In genomic region chr9:92456605-92457004, GRCm38 (mm10) we compare ENCODE assay signal across 13 mouse cellular contexts. TPM values are rescaled to one million over a fixed set of nuclear protein-coding genes. Genes with fewer than 3 reads are reported as not detected.
A peak's percentile ranks its signal among the peaks of the same experiment; 100 is the strongest.
DNase-seq lines count a peak whose midpoint lies in the region; ATAC-seq and TF ChIP-seq lines count a peak whose summit lies in the region.
"Had no signal": no experiment of that assay in that cellular context is flagged by ENCODE, and none has a peak within 500 bp of the region (broad histone marks: within the 10 kb centered on the region; RNA-seq: fewer than 3 reads in every experiment).

No protein-coding gene starts in this region.

- no peak for TF ChIP-seq CTCF in lung, adult 2 months (IDR thresholded peaks at IDR 0.05; ENCODE audit: insufficient read depth, low read length)

- no peaks in the 10 kb centered on the region for H3K4me1 ChIP-seq in heart, embryonic 11.5 days (ENCODE audit: control insufficient read depth, insufficient read depth, low read length)
- no peaks in the 10 kb centered on the region for H3K4me1 ChIP-seq in lung, embryonic 16.5 days (replicated peaks; ENCODE audit: control insufficient read depth, insufficient read depth, low read length)
- peaks cover 2% of the 10 kb centered on the region; the same call in 1 of the 2 replicates for H3K4me1 ChIP-seq in lung, adult 2 months (ENCODE audit: control insufficient read depth, insufficient read depth, low read length)
- H3K4me1 ChIP-seq: embryonic facial prominence, embryonic 13.5 days had no signal

- H3K27me3 ChIP-seq in heart, embryonic 11.5 days (ENCODE audit: control insufficient read depth, insufficient read depth, low read length): no peaks in the 10 kb centered on the region
- H3K27me3 ChIP-seq in lung, embryonic 16.5 days (ENCODE audit: control insufficient read depth, insufficient read depth, low read depth, low read length): no peaks in the 10 kb centered on the region
- H3K27me3 ChIP-seq: embryonic facial prominence, embryonic 13.5 days; forebrain, embryonic 12.5 days; heart, embryonic 15.5 days; hindbrain, embryonic 15.5 days had no signal

- no peak overlapping the region for H3K4me3 ChIP-seq in heart, embryonic 11.5 days (ENCODE audit: low read depth, low read length)
- H3K4me3 ChIP-seq in lung, embryonic 16.5 days (ENCODE audit: low read length): no peak overlapping the region
- no peak overlapping the region for H3K4me3 ChIP-seq in lung, adult 2 months (replicated peaks; ENCODE audit: extremely low read depth, low read depth, low read length)

- peak; percentile 87 for DNase-seq in heart, adult 11 months
- DNase-seq in lung, adult 2 months: no peak
- peak; percentile 2 for DNase-seq in retina, embryonic 14.5 days (ENCODE audit: low spot score)
- no peak for DNase-seq in thymus, adult 18-20 months
- DNase-seq: cerebellum, adult 11-12 months; cerebellum, postnatal 36 days had no signal

- no peaks in the 10 kb centered on the region for H3K9me3 ChIP-seq in heart, embryonic 11.5 days (replicated peaks; ENCODE audit: control insufficient read depth, low read length)
- no peaks in the 10 kb centered on the region for H3K9me3 ChIP-seq in lung, embryonic 16.5 days (ENCODE audit: control insufficient read depth, low read length)
- H3K9me3 ChIP-seq: embryonic facial prominence, embryonic 13.5 days; forebrain, embryonic 12.5 days; heart, embryonic 10.5 days; heart, embryonic 15.5 days; hindbrain, embryonic 15.5 days had no signal

- H3K36me3 ChIP-seq in heart, embryonic 11.5 days (ENCODE audit: control insufficient read depth, insufficient read depth, low read length): no peaks in the 10 kb centered on the region
- no peaks in the 10 kb centered on the region for H3K36me3 ChIP-seq in lung, embryonic 16.5 days (ENCODE audit: control insufficient read depth, insufficient read depth, low read length)
- H3K36me3 ChIP-seq: embryonic facial prominence, embryonic 13.5 days; forebrain, embryonic 12.5 days; heart, embryonic 10.5 days; heart, embryonic 15.5 days; hindbrain, embryonic 15.5 days had no signal

- TF ChIP-seq POLR2A in lung, adult 2 months (IDR thresholded peaks at IDR 0.05; ENCODE audit: borderline replicate concordance, extremely low read depth, low read depth, low read length): no peak

- H3K4me2 ChIP-seq in heart, embryonic 11.5 days: no peak overlapping the region
- H3K4me2 ChIP-seq in lung, embryonic 16.5 days (ENCODE audit: low read depth, low read length): no peak overlapping the region

- ATAC-seq in heart, embryonic 11.5 days (replicated peaks; ENCODE audit: insufficient number of reproducible peaks, low FRiP score, low TSS enrichment): no peak
- ATAC-seq in lung, embryonic 16.5 days (ENCODE audit: low read depth): no peak

- H3K9ac ChIP-seq in heart, embryonic 11.5 days (ENCODE audit: low read depth, low read length): no peak overlapping the region
- no peak overlapping the region for H3K9ac ChIP-seq in lung, embryonic 16.5 days (ENCODE audit: low read length)
- H3K9ac ChIP-seq: forebrain, embryonic 12.5 days had no signal

- no peak overlapping the region for H3K27ac ChIP-seq in heart, embryonic 11.5 days (ENCODE audit: low read depth, low read length)
- H3K27ac ChIP-seq in lung, embryonic 16.5 days (ENCODE audit: low read length): 0 out of 2 replicates have a peak overlapping the region, but pooled peaks have one; percentile 0
- H3K27ac ChIP-seq: embryonic facial prominence, embryonic 13.5 days; forebrain, embryonic 12.5 days; heart, embryonic 10.5 days; hindbrain, embryonic 15.5 days had no signal

- whole genome bisulfite sequencing in heart, embryonic 11.5 days (ENCODE audit: insufficient replicate concordance): 79% methylated on average over 3 of the region's 3 CpGs
- 64% methylated on average over 3 of the region's 3 CpGs for WGBS in lung, embryonic 16.5 days
- WGBS in lung, adult 2 months: 79% methylated on average over 3 of the region's 3 CpGs

RNA-seq across cellular contexts. Expression of gene Plscr4, which starts 0.6 kb away (rescaled TPM):
- 2.5 and 2.7 TPM in 2 replicates for polyA plus RNA-seq in heart, embryonic 11.5 days (2014; fragmentation: Nextera tagmentation; extraction: Ambion mirVana)
- 16.8 and 17.9 TPM in 2 replicates for polyA plus RNA-seq in lung, embryonic 16.5 days (2015; fragmentation: Nextera tagmentation; extraction: Ambion mirVana)
- 25.0 and 26.6 TPM in 2 replicates for polyA plus RNA-seq in lung, adult 2 months (2012; rRNA removed)

Comparison
In these comparisons a context has a peak if more than half of its experiments do, and no peak if none do; other contexts are left out.
1. DNase-seq: peak in heart, adult 11 months (single experiment) and retina, embryonic 14.5 days (single experiment); none in lung, adult 2 months (single experiment) and thymus, adult 18-20 months (0 of 2).